Mouse (Mus musculus) small intestine, adult 2 months (tissue): ENCODE data around the gene Rdm1.

Source experiments
- CTCF ChIP-seq: fragments of 200-500 bp; IDR thresholded peaks from 2 replicates; pipeline ENCODE4 v1.5.1; 2012; ENCODE audit warnings: low read depth, mild to moderate bottlenecking, control low read depth, inconsistent platforms, low read length, moderate library complexity, mixed read lengths; ENCODE audit not compliant: insufficient replicate concordance, insufficient read length; ENCODE audit errors: extremely low read depth
- POLR2A ChIP-seq: fragments of 200-500 bp; IDR thresholded peaks from 2 replicates; pipeline ENCODE4 v1.6.1; 2012; ENCODE audit warnings: low read depth, mild to moderate bottlenecking, control low read depth, inconsistent platforms, low read length, moderate library complexity

GRCm38 (mm10) chr11:101664825-101665635 is 38.0 kb downstream of the Rdm1 start, which contains the start of gene Arl4d:
- TF ChIP-seq CTCF (no peak), POLR2A (peak; percentile 100)
